Mouse (Mus musculus) urinary bladder, postnatal 25 days (tissue): ENCODE measurements around the gene Ikzf3.

Source experiments
- DNase-seq: peaks from one replicate; pipeline ENCODE4 v3.0.0; 2022; ENCODE audit warnings: low spot score

Ikzf3 gene

DNA sequence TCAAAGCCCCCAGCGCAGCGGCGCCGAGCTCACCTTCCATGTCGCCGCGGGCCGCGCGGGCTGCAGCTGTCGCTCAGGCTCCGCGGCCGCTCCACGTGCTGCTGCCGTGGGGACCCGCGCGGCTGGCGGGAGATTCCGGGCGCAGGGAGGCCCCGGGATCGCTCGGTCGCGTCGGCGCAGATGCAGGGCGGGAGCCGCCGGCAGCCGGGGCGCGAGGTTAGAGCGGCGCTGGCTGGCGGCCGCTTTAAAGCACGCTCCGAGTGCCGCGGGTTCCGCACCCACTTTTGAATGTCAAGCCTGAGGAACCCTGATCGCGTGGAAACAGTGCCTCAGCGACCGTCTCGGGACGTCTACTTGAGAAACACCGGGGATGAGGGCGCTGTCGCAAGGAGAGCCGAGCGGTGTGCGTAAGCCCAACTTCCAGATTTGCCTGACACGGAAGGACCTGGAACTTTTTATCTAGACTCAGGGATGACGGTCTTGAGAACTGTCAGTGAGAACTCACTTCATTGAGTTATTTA is at the start of gene Ikzf3:
Gene Ikzf3 (minus strand): TSS at position 321 of the 521 bp plus-strand sequence.
- DNase-seq = peak; percentile 47

GRCm38 (mm10) chr11:98595473-98595872 is 49.6 kb upstream of the Ikzf3 start:
- no peak for DNase-seq

- no peak for DNase-seq
Measured at GRCm38 (mm10) chr11:98595021-98595420, 49.2 kb upstream of the Ikzf3 start.

- no peak for DNase-seq
Measured at GRCm38 (mm10) chr11:98590548-98591445, 45.0 kb upstream of the Ikzf3 start.

DNA sequence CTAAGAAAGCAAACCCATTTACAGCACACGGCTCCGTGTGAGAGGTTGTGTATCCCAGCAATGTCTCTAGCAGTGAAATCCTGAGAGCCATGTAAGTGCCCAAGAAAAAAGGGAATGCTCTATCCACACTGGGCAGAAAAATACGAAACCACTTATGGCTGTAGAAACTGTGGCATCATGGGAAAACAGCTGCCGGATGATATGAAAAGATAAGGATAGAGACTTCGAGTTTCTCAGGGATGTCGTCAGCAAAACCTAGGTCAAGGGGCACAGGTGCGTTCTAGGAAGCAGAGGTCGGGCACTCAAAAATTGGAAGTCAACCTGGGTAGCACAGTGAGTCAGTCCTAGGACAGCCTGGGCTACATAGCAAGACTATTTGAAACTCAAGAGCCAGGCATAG is 43.5 kb upstream of the Ikzf3 start:
- no peak for DNase-seq

DNA sequence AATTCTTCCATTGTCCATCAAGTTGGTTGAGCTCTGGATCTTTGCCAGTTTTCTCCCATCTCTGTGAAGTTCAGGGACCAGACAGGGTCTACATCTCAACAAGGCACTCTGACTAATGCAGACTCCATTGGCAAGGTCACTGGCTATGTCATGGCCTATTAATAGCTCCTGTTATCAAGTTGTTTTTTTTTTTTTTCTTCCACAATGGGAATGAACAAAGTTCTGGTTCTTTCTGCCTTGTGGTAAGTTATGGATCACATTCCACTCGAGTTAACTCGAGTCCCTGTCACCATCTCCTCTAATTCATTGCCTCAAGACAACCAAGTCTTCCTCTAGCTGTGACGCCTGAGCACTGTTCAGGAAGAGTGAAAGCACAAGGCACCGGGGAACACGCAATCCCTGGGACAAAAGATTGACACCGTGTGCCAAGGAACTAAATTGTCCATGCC is 43.0 kb upstream of the Ikzf3 start:
- no peak for DNase-seq

DNA sequence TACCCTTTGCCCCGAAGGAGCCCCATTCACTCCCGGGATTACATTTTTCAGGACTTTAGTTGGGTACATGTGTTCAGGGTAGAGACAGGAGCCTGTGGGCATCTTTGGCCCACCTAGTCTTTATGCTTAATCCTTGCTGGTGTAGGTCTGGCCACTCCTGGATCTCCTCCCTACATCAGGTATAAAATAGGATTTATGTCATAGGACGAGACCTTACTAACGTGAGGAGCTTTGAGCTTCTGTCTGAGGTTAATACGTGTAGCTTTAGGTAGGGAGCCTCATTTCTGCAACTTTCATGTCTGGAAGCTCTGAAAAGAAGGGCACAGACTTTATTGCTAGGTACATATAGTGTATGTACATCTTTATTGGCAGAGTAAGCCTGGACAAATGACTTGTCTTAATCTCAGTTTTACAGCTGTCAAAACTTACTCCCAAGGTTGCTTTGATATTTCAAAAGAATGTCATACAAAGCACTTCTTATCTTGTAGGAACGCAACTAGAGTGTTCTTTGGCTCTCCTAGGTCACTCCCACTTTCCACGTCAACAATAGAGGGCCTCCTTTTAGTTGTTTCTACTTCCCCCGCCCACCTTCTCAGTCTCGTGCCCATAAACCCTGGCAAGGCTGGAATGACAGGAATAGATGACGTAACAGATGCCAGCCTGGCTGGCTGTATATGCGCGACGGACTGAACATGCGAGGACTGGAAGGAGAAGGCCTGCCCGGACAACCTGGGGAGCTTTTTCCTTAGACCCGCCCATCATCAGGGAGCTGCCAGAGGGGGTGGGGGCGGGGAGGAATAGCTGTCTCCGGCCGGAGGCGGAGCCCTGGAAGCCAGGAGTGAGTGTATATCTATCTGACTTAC is 42.1 kb upstream of the Ikzf3 start:
- DNase-seq = peak; percentile 65

- peak; percentile 98 for DNase-seq
Measured at GRCm38 (mm10) chr11:98586892-98587563, 41.2 kb upstream of the Ikzf3 start, which contains the start of gene Ormdl3. Ormdl3 (minus strand) TSS chr11:98587368.

DNA sequence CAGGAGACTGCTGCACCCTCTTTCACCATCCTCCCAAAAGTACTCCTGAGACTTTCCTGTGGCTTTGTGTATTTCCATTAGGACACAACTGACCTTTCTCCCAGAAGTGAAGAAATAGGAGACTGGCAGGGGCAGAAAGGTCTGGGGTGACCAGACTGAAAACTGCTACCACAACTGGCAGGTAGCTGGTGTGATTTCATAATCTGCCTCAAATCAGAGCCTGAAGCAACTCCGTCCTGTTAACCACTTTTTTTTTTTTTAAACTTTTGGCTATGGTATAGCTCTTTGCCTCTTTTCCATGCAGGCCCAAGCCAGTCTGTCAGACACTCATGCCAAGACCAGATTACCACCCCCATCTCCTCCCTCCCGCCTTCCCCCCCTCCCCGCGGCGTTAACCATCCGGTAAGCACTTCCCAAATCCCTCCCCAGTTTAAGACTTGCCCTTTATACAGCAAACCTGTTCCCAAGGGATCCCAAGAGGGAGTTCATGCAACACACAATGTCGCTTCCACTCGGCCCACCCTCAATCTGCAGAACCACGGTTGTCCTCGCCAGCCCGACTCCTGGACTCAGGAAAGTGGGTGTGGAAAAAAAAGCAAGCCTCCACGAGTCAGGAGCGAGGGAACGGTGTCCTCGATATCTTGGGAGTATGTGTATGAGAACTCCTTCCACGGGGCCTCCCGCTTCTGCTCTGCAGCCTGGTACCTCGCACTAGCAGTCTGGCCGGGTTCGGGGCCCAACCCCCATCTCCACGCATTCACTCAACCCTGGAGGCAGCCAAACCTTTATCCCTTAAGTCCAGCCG is 40.5 kb upstream of the Ikzf3 start:
- no peak for DNase-seq

DNA sequence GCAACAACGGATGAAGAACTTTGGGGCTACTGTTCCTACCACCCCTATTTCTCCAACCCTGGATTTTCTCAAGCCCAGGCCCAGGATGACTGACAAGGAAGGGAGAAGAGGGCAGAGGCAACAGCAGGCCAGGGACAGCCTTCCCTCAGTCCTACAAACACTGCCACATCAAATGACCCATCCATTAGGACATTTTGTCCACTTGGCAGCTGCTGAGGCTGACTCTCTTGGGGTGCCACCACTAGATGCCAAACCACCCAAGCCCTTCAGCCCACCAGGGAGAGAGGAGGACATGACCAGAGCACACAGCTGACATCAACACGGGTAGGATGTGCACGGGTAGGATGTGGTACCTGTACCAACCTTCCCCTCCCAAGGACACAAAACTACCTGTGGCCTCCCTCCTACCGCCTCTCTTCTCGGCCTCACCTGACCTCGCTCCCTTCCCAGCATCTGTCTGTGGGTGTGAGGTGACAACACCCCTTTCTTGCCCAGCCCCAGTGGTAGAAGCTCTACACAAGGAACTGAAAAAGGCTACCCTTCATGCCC is 38.9 kb upstream of the Ikzf3 start:
- DNase-seq = no peak

DNA sequence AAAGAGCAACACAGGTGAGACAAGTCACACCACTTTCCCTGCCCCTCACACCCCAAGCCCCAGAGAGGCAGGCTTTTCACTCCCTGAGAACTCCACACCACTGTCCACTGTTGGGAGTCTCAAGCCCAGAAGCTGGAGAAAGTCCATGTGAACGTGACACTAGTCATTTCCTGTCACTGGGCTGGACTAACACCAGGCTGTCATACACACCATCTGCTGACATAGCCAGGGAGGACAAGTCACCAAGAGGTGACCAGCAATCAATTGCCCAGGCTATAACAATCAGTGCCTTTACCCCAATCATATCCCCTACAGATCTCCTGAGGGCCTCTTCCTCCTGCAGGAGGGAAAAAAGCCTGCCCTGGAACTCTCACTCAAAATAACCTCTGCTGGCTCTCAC is 38.3 kb upstream of the Ikzf3 start:
- DNase-seq = no peak

DNA sequence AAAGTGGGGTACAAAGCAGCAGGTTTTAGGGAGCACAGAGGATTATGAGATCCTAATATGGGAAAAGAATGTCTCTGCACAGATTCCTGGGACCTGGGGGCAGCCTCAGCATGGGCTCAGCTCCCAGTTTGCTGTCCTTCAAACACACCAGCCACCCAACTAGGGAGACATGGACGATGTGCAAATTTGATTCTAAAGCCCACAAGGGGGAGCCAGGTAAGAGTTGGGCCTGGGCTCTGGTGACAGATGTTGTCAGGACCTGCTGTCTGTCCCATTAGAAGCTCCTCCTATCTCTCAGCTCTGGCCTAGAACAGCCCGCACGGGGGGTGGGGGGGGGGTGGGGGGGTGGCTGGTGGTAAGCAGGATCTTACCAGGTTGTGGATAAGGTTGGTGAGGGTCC is 37.7 kb upstream of the Ikzf3 start:
- DNase-seq = no peak

- no peak for DNase-seq
Measured at GRCm38 (mm10) chr11:98583265-98583552, 37.4 kb upstream of the Ikzf3 start.

- DNase-seq = no peak
Measured at GRCm38 (mm10) chr11:98582551-98583264, 36.9 kb upstream of the Ikzf3 start.

- DNase-seq = no peak
Measured at GRCm38 (mm10) chr11:98582030-98582388, 36.2 kb upstream of the Ikzf3 start.

DNA sequence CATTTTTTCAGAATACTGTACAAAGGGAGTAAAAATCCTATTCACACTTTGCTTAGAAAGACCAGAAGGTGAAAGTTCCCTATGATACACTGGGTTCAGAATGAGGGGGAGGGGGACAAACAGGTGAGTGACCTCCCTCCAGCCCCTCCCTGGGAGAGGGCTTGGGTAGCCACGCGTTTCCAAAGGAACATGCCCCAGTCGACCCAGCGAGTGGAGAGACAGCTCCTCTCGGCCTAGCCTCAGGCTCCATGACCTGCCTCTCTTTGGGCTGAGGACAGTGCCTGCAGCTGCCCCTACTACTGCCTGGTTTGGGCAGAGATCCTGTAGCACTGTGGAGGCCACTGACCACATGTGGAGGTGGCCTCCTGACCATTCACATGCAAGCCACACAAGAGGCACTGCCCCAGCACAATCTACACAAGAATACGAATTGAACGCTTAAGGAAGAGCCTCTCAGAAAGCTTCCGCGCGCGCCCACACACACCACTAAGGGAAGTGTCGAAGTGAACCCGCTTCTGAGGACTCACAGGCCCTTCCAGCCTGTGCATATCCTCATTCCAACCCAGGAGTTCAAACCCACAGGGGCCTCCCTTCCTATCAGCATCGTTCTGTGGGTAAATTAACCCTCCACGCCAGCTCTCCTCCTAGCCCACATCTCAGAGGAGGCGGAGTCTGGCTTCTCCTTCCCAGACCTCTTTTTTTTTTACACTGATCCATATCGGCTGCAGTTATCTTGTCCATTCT is 35.6 kb upstream of the Ikzf3 start:
- no peak for DNase-seq

DNA sequence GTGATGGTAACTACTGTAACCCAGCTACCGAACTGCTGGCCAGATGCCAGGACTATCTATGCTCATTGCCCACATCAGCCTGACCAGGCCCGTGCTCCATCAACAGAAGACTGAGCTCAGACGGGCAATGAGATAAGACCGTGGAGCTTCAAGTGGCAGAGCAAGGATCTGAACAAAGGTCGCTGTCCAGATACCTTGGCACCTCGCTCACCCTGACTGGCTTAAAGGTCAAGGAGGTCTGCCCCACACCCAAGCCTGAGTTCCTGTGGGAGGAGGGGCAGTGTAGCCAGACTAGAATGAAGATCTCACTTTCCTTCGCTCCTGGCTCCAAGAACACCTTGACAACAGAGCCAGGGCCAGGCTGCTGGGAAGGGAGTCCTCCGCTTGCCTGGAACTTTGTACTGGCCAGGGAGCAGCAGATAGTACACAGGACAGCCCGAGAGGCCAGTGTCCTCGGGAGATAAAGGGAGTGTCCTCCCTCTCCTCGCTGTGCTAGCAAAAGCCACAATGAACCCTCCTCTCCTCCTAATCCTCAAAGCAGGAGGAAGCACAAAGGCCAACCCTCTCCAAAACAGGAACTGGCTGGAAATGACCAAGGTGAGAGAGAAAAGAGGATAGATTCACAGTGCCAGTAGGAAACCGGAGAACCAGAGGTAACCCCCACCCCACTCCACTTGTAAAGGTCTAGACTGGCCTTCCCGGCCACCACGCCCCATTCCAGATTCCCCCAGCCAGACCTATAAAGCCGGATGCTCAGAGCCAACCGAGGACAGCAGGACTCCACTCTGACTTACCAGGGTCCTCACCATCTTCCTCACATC is 34.7 kb upstream of the Ikzf3 start:
- no peak for DNase-seq

- DNase-seq = no peak
Measured at GRCm38 (mm10) chr11:98577776-98578175, 31.9 kb upstream of the Ikzf3 start.

DNA sequence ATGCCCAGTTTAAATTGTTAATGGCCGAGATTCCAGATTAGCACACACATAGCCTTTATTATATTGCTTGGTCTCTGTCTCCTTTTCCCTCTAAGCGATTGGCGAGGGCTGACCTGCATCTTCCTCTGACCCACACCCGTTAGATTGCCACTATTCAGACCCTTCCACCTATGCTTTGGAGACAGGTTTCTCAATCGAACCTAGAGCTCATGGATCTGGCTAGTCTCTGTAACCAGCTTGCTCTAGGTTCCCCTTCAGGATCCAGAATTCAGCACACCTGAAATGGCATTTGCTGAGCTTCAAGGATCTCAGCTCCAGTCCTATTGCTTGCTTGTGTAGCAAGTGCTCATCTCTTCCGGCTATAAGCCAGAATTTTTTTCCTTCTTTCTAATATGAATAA is 23.6 kb upstream of the Ikzf3 start:
- DNase-seq = no peak
